Mouse (Mus musculus) ES-Bruce4 (cell line): ENCODE results near the gene Tmem170b.

Source experiments
- CTCF ChIP-seq: IDR thresholded peaks from one replicate; pipeline ENCODE4 v1.8.1; 2011; ENCODE audit warnings: low read depth, low read length
- EP300 ChIP-seq: IDR thresholded peaks from 2 replicates; pipeline ENCODE4 v1.6.1; 2011; ENCODE audit warnings: low read depth, low read length; ENCODE audit not compliant: insufficient read depth
- POLR2A ChIP-seq: IDR thresholded peaks from one replicate; pipeline ENCODE4 v1.8.1; 2011; ENCODE audit warnings: low read length; ENCODE audit not compliant: insufficient read depth

GRCm38 (mm10) chr13:41670386-41671130 is 64.9 kb downstream of the Tmem170b start:
- TF ChIP-seq CTCF (no peak), EP300 (no peak), POLR2A (no peak)
